Mouse (Mus musculus): Measurements from ENCODE around the gene Sertad2.

DNA sequence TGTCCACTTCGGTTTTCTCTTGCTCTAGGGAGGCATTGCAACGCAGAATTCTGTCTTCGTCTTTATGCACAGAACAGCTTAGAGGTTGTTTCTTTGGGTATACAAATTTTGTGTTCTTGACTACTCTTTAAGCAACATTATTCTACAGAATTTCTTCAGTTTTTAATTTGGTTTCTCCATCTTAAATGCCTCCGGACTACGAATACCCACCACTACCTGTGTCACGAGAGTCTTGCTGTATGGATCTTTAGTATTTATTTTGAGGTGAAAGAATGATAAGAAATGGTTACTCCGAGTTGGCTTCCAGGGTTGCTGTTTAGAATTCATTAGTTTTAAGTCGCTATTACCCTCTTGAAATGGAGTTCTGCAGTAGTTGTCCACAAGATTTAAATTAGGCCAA is 1.3 kb downstream of the Sertad2 start:
- TF ChIP-seq POLR2A (IDR thresholded peaks at IDR 0.05; ENCODE audit: insufficient read depth, low read depth, low read length) (no peak), CTCF (IDR thresholded peaks at IDR 0.05) (no peak)
